In genomic region chr9:8103050-8103449, GRCm38 (mm10) we compare ENCODE assay signal across 28 mouse cellular contexts. TPM values are rescaled to one million over a fixed set of nuclear protein-coding genes. Genes with fewer than 3 reads are reported as not detected.
A peak's percentile ranks its signal among the peaks of the same experiment; 100 is the strongest.
DNase-seq lines count a peak whose midpoint lies in the region; ATAC-seq lines count a peak whose summit lies in the region.
"Had no signal": no experiment of that assay in that cellular context is flagged by ENCODE, and none has a peak within 500 bp of the region (broad histone marks: within the 10 kb centered on the region; RNA-seq: fewer than 3 reads in every experiment).

No protein-coding gene starts in this region.

- peak; percentile 15 for DNase-seq in right cerebral cortex, adult 18-20 months
- DNase-seq in right cerebral cortex, postnatal 10 days (ENCODE audit: low spot score in 2 of 2), result no peak
- peak; percentile 50 for DNase-seq in NIH3T3 (ENCODE audit: low read depth)
- peak; percentile 3 for DNase-seq in fibroblast of lung, adult 2 months (ENCODE audit: low read depth)
- DNase-seq in layer of hippocampus, postnatal 25 days (ENCODE audit: extremely low spot score in 1 of 2, low spot score in 1 of 2), result no peak
- no peak for DNase-seq in hindbrain, embryonic 14.5 days (ENCODE audit: low spot score)
- DNase-seq: adrenal gland, postnatal 25 days; cerebellum, adult 18-20 months; cerebellum, adult 9-10 months; cerebellum, postnatal 14 days; forebrain, postnatal 0 days; gastrocnemius, postnatal 10 days; gastrocnemius, postnatal 36 days; heart, adult 2 months; heart, postnatal 10 days; heart, postnatal 36 days; kidney, adult 18-20 months had no signal

- H3K4me2 ChIP-seq in hindbrain, embryonic 14.5 days (replicated peaks), result no peak overlapping the region
- H3K4me2 ChIP-seq: heart, embryonic 12.5 days; heart, embryonic 15.5 days; hindbrain, embryonic 13.5 days had no signal

- no peaks in the 10 kb centered on the region for H3K9me3 ChIP-seq in hindbrain, embryonic 14.5 days (ENCODE audit: control insufficient read depth, low read length)
- H3K9me3 ChIP-seq: G1E; heart, embryonic 12.5 days; heart, embryonic 15.5 days; hindbrain, embryonic 10.5 days; hindbrain, embryonic 13.5 days had no signal

- no peak overlapping the region for H3K4me3 ChIP-seq in hindbrain, embryonic 14.5 days (replicated peaks; ENCODE audit: low read length)
- H3K4me3 ChIP-seq: heart, adult 2 months; heart, embryonic 12.5 days; heart, embryonic 15.5 days; hindbrain, embryonic 10.5 days; hindbrain, embryonic 13.5 days had no signal

- no peak overlapping the region for H3K9ac ChIP-seq in hindbrain, embryonic 14.5 days
- H3K9ac ChIP-seq: forebrain, postnatal 0 days; heart, embryonic 12.5 days; heart, embryonic 15.5 days; hindbrain, embryonic 13.5 days had no signal

- 93% methylated on average over 4 of the region's 4 CpGs for WGBS in hindbrain, embryonic 14.5 days

- no peak for ATAC-seq in hindbrain, embryonic 14.5 days (ENCODE audit: low FRiP score)
- ATAC-seq: activated CD4-positive, CD25-positive, alpha-beta regulatory T cell, adult 4 months; forebrain, embryonic 14.5 days; forebrain, postnatal 0 days; hindbrain, postnatal 0 days; inflammation-experienced regulatory T-cells, adult 6 months; intestine, embryonic 16.5 days had no signal

- H3K36me3 ChIP-seq in hindbrain, embryonic 14.5 days (replicated peaks; ENCODE audit: control insufficient read depth, insufficient read depth), result peaks cover 3% of the 10 kb centered on the region; the same call in 1 of the 2 replicates
- H3K36me3 ChIP-seq: G1E; heart, embryonic 12.5 days; heart, embryonic 15.5 days; hindbrain, embryonic 13.5 days had no signal

- H3K27ac ChIP-seq in hindbrain, embryonic 14.5 days, result no peak overlapping the region
- H3K27ac ChIP-seq: heart, adult 2 months; heart, embryonic 15.5 days; hindbrain, embryonic 10.5 days; hindbrain, embryonic 13.5 days; hindbrain, postnatal 0 days had no signal

- no peaks in the 10 kb centered on the region for H3K27me3 ChIP-seq in hindbrain, embryonic 14.5 days (ENCODE audit: control insufficient read depth, insufficient read depth, low read length)
- H3K27me3 ChIP-seq: CH12.LX; heart, embryonic 12.5 days; heart, embryonic 15.5 days; hindbrain, embryonic 13.5 days had no signal

- no peaks in the 10 kb centered on the region for H3K4me1 ChIP-seq in hindbrain, embryonic 14.5 days (replicated peaks; ENCODE audit: control insufficient read depth, insufficient read depth, low read length)
- H3K4me1 ChIP-seq: heart, embryonic 12.5 days; heart, embryonic 15.5 days; hindbrain, embryonic 10.5 days; hindbrain, embryonic 13.5 days had no signal

RNA-seq across cellular contexts. Expression of gene Cep126, which starts 31.0 kb away (rescaled TPM):
- 10 to 100 TPM; 14.4 to 17.0 TPM for total RNA-seq in layer of hippocampus, postnatal 25 days (2021)
- polyA plus RNA-seq in hindbrain, embryonic 14.5 days (2014; fragmentation: Nextera tagmentation; extraction: Ambion mirVana), result 5.8 and 6.0 TPM in 2 replicates
- total RNA-seq: CH12.LX had no signal
- polyA plus RNA-seq: activated CD4-positive, CD25-positive, alpha-beta regulatory T cell, adult 4 months; inflammation-experienced regulatory T-cells, adult 6 months had no signal

Comparison
In these comparisons a context has a peak if more than half of its experiments do, and no peak if none do; other contexts are left out.
1. DNase-seq: peak in right cerebral cortex, adult 18-20 months (single experiment), NIH3T3 (single experiment) and fibroblast of lung, adult 2 months (single experiment); none in right cerebral cortex, postnatal 10 days (0 of 2), layer of hippocampus, postnatal 25 days (0 of 2) and hindbrain, embryonic 14.5 days (single experiment).